Mouse (Mus musculus) cerebellum, adult 2 months (tissue): Measurements from ENCODE around the gene Oit1.

Experiments
- CTCF ChIP-seq: fragments of 200-500 bp; IDR thresholded peaks from 2 replicates; pipeline ENCODE4 v1.5.1; 2011; ENCODE audit warnings: low read depth, mild to moderate bottlenecking, control low read depth, low read length, moderate library complexity, borderline replicate concordance; ENCODE audit not compliant: insufficient read depth
- POLR2A ChIP-seq: fragments of 200-500 bp; IDR thresholded peaks from 2 replicates; pipeline ENCODE4 v1.6.1; 2011; ENCODE audit warnings: low read length, control low read depth, borderline replicate concordance; ENCODE audit not compliant: insufficient read depth

- TF ChIP-seq CTCF = no peak; the same call in 1 of the 2 replicates
- TF ChIP-seq POLR2A = no peak
These were observed 33.0 kb downstream of the Oit1 start for GRCm38 (mm10) chr14:8345566-8345965.
